Mouse (Mus musculus): Measurements from ENCODE around the gene Pdcd1lg2. TPM values are rescaled to one million over a fixed set of nuclear protein-coding genes. Genes with fewer than 3 reads are reported as not detected.

The Pdcd1lg2 gene
- polyA plus RNA-seq, 1 experiment from 2014 or later, result not detected

DNA sequence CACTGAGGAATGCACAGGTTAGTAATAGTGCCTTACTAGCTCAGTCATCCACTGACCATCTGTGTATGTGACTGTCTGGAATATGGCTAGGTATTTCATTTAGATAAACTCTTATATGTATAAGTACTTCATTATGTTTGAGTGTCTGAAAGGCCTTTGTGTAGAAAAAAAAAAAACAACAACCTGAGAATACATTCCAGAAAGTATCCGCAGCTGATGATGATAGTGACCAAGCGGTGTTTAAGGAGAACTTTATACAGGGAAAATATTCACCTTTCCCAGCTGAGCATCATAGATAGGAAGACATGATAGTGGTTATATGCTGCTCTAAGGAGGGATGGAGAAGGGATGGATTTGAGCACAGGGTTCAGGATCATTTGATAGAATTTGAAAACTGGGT, 42.7 kb upstream of the Pdcd1lg2 start:
- H3K4me2 ChIP-seq (ENCODE audit: low read depth, low read length), result 0 out of 2 replicates have a peak overlapping the region, but pooled peaks have one; percentile 84
- H3K4me3 ChIP-seq (ENCODE audit: low read depth, low read length), result no peak overlapping the region
- DNase-seq (ENCODE audit: low spot score) (no peak), ATAC-seq (ENCODE audit: low read depth) (no peak)
- H3K36me3 ChIP-seq (ENCODE audit: control insufficient read depth, insufficient read depth, low read length), result no peaks in the 10 kb centered on the region
- H3K27me3 ChIP-seq (replicated peaks; ENCODE audit: control insufficient read depth, insufficient read depth, low read length), result no peaks in the 10 kb centered on the region
- no peaks in the 10 kb centered on the region for H3K9me3 ChIP-seq (ENCODE audit: control insufficient read depth, low read length)
- 0 out of 2 replicates have a peak, but pooled peaks cover 4% of the 10 kb centered on the region for H3K4me1 ChIP-seq (ENCODE audit: control insufficient read depth, insufficient read depth, low read length)
- H3K27ac ChIP-seq (replicated peaks; ENCODE audit: low read depth, low read length), result no peak overlapping the region
- H3K9ac ChIP-seq (ENCODE audit: low read depth, low read length), result no peak overlapping the region
- WGBS, result 80% methylated on average over 2 of the region's 2 CpGs

- Histone ChIP-seq H3K4me2 (ENCODE audit: low read depth, low read length) (no peak overlapping the region), H3K27ac (replicated peaks; ENCODE audit: low read depth, low read length) (no peak overlapping the region), H3K4me3 (ENCODE audit: low read depth, low read length) (no peak overlapping the region), H3K36me3 (ENCODE audit: control insufficient read depth, insufficient read depth, low read length) (no peaks in the 10 kb centered on the region), H3K4me1 (ENCODE audit: control insufficient read depth, insufficient read depth, low read length) (0 out of 2 replicates have a peak, but pooled peaks cover 4% of the 10 kb centered on the region), H3K27me3 (replicated peaks; ENCODE audit: control insufficient read depth, insufficient read depth, low read length) (no peaks in the 10 kb centered on the region), H3K9me3 (ENCODE audit: control insufficient read depth, low read length) (no peaks in the 10 kb centered on the region), H3K9ac (ENCODE audit: low read depth, low read length) (no peak overlapping the region)
- 71% methylated on average over 3 of the region's 3 CpGs for WGBS
- no peak for DNase-seq (ENCODE audit: low spot score)
- no peak for ATAC-seq (ENCODE audit: low read depth)
Measured at GRCm38 (mm10) chr19:29368671-29369309, 41.9 kb upstream of the Pdcd1lg2 start.

DNA sequence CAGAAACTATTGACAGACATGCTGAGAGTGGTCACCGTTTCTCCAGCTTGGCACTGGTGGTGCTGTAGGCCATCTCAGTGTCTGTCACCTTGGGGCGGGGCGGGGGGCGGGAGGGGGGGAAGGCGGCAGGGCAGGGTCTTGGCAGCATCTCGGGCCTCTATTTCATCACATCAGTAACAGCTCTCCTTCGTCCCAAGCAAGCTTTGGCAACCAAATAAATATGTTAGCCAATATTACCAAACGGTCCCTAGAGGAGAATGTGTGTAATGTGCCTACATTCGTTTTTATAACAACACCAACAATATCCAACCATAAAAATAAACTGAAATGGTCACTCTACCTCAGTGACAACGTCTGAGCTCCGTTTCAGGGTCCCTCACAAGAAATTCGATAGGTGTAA, 40.6 kb upstream of the Pdcd1lg2 start:
- DNase-seq (ENCODE audit: low spot score), result no peak
- H3K4me3 ChIP-seq (ENCODE audit: low read depth, low read length), result no peak overlapping the region
- no peak for ATAC-seq (ENCODE audit: low read depth)
- no peaks in the 10 kb centered on the region for H3K9me3 ChIP-seq (ENCODE audit: control insufficient read depth, low read length)
- no peaks in the 10 kb centered on the region for H3K36me3 ChIP-seq (ENCODE audit: control insufficient read depth, insufficient read depth, low read length)
- no peaks in the 10 kb centered on the region for H3K27me3 ChIP-seq (replicated peaks; ENCODE audit: control insufficient read depth, insufficient read depth, low read length)
- no peak overlapping the region for H3K27ac ChIP-seq (replicated peaks; ENCODE audit: low read depth, low read length)
- WGBS, result 70% methylated on average over 12 of the region's 12 CpGs
- H3K9ac ChIP-seq (ENCODE audit: low read depth, low read length), result no peak overlapping the region
- 0 out of 2 replicates have a peak, but pooled peaks cover 4% of the 10 kb centered on the region for H3K4me1 ChIP-seq (ENCODE audit: control insufficient read depth, insufficient read depth, low read length)
- no peak overlapping the region for H3K4me2 ChIP-seq (ENCODE audit: low read depth, low read length)

- Histone ChIP-seq H3K4me1 (ENCODE audit: control insufficient read depth, insufficient read depth, low read length) (0 out of 2 replicates have a peak, but pooled peaks cover 4% of the 10 kb centered on the region), H3K9me3 (ENCODE audit: control insufficient read depth, low read length) (no peaks in the 10 kb centered on the region), H3K27ac (replicated peaks; ENCODE audit: low read depth, low read length) (no peak overlapping the region), H3K4me2 (ENCODE audit: low read depth, low read length) (no peak overlapping the region), H3K4me3 (ENCODE audit: low read depth, low read length) (no peak overlapping the region), H3K36me3 (ENCODE audit: control insufficient read depth, insufficient read depth, low read length) (no peaks in the 10 kb centered on the region), H3K27me3 (replicated peaks; ENCODE audit: control insufficient read depth, insufficient read depth, low read length) (no peaks in the 10 kb centered on the region), H3K9ac (ENCODE audit: low read depth, low read length) (no peak overlapping the region)
- ATAC-seq (ENCODE audit: low read depth) (no peak), DNase-seq (ENCODE audit: low spot score) (no peak)
- WGBS, result 82% methylated on average over 7 of the region's 7 CpGs
Measured at GRCm38 (mm10) chr19:29370545-29371283, 40.0 kb upstream of the Pdcd1lg2 start.

GRCm38 (mm10) chr19:29371284-29372081, 39.2 kb upstream of the Pdcd1lg2 start:
- 0 out of 2 replicates have a peak, but pooled peaks cover 4% of the 10 kb centered on the region for H3K4me1 ChIP-seq (ENCODE audit: control insufficient read depth, insufficient read depth, low read length)
- 0 out of 2 replicates have a peak overlapping the region, but pooled peaks have one; percentile 40 for H3K27ac ChIP-seq (replicated peaks; ENCODE audit: low read depth, low read length)
- DNase-seq (ENCODE audit: low spot score) (no peak), ATAC-seq (ENCODE audit: low read depth) (no peak)
- 82% methylated on average over 18 of the region's 18 CpGs for WGBS
- H3K9me3 ChIP-seq (ENCODE audit: control insufficient read depth, low read length), result no peaks in the 10 kb centered on the region
- H3K4me2 ChIP-seq (ENCODE audit: low read depth, low read length), result peak overlapping the region; percentile 30
- no peaks in the 10 kb centered on the region for H3K27me3 ChIP-seq (replicated peaks; ENCODE audit: control insufficient read depth, insufficient read depth, low read length)
- H3K36me3 ChIP-seq (ENCODE audit: control insufficient read depth, insufficient read depth, low read length), result no peaks in the 10 kb centered on the region
- no peak overlapping the region for H3K4me3 ChIP-seq (ENCODE audit: low read depth, low read length)
- H3K9ac ChIP-seq (ENCODE audit: low read depth, low read length), result no peak overlapping the region

DNA sequence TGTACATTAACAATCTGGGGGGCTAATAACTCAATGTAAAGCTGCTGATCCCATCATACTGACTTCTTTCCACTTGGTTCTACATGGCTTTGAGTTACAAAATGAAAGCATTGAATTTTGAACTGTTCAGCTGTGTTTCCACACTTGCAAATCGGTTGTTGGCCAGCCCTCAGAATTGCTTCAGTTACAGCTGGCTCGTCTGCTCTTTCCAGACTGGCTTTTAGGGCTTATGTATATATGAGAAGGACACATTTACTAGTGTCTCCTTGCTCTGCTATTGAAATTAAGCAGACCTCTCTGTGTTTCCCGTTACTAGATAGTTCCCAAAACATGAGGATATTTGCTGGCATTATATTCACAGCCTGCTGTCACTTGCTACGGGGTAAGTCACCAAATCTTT, 38.6 kb upstream of the Pdcd1lg2 start:
- H3K27ac ChIP-seq (replicated peaks; ENCODE audit: low read depth, low read length), result 0 out of 2 replicates have a peak overlapping the region, but pooled peaks have one; percentile 40
- DNase-seq (ENCODE audit: low spot score) (peak; percentile 80), ATAC-seq (ENCODE audit: low read depth) (no peak; the same call in 1 of the 2 replicates)
- 49% methylated on average over 4 of the region's 4 CpGs for WGBS
- H3K4me2 ChIP-seq (ENCODE audit: low read depth, low read length), result peak overlapping the region; percentile 30
- H3K36me3 ChIP-seq (ENCODE audit: control insufficient read depth, insufficient read depth, low read length), result no peaks in the 10 kb centered on the region
- H3K9ac ChIP-seq (ENCODE audit: low read depth, low read length), result no peak overlapping the region
- no peaks in the 10 kb centered on the region for H3K9me3 ChIP-seq (ENCODE audit: control insufficient read depth, low read length)
- no peak overlapping the region for H3K4me3 ChIP-seq (ENCODE audit: low read depth, low read length)
- H3K4me1 ChIP-seq (ENCODE audit: control insufficient read depth, insufficient read depth, low read length), result 0 out of 2 replicates have a peak, but pooled peaks cover 4% of the 10 kb centered on the region
- no peaks in the 10 kb centered on the region for H3K27me3 ChIP-seq (replicated peaks; ENCODE audit: control insufficient read depth, insufficient read depth, low read length)

GRCm38 (mm10) chr19:29372621-29373020, 38.1 kb upstream of the Pdcd1lg2 start:
- Histone ChIP-seq H3K27ac (replicated peaks; ENCODE audit: low read depth, low read length) (no peak overlapping the region), H3K4me3 (ENCODE audit: low read depth, low read length) (no peak overlapping the region), H3K4me2 (ENCODE audit: low read depth, low read length) (no peak overlapping the region), H3K36me3 (ENCODE audit: control insufficient read depth, insufficient read depth, low read length) (no peaks in the 10 kb centered on the region), H3K27me3 (replicated peaks; ENCODE audit: control insufficient read depth, insufficient read depth, low read length) (no peaks in the 10 kb centered on the region), H3K9me3 (ENCODE audit: control insufficient read depth, low read length) (no peaks in the 10 kb centered on the region), H3K9ac (ENCODE audit: low read depth, low read length) (no peak overlapping the region), H3K4me1 (ENCODE audit: control insufficient read depth, insufficient read depth, low read length) (0 out of 2 replicates have a peak, but pooled peaks cover 4% of the 10 kb centered on the region)
- ATAC-seq (ENCODE audit: low read depth), result no peak
- WGBS, result 82% methylated on average over 3 of the region's 3 CpGs
- DNase-seq (ENCODE audit: low spot score), result no peak

- no peak for ATAC-seq (ENCODE audit: low read depth)
- peak overlapping the region; percentile 21 for H3K4me2 ChIP-seq (ENCODE audit: low read depth, low read length)
- no peak overlapping the region for H3K9ac ChIP-seq (ENCODE audit: low read depth, low read length)
- H3K36me3 ChIP-seq (ENCODE audit: control insufficient read depth, insufficient read depth, low read length), result no peaks in the 10 kb centered on the region
- no peaks in the 10 kb centered on the region for H3K27me3 ChIP-seq (replicated peaks; ENCODE audit: control insufficient read depth, insufficient read depth, low read length)
- no peak for DNase-seq (ENCODE audit: low spot score)
- no peaks in the 10 kb centered on the region for H3K9me3 ChIP-seq (ENCODE audit: control insufficient read depth, low read length)
- 44% methylated on average over 11 of the region's 11 CpGs for WGBS
- 0 out of 2 replicates have a peak overlapping the region, but pooled peaks have one; percentile 1 for H3K4me3 ChIP-seq (ENCODE audit: low read depth, low read length)
- H3K27ac ChIP-seq (replicated peaks; ENCODE audit: low read depth, low read length), result no peak overlapping the region
- 0 out of 2 replicates have a peak, but pooled peaks cover 4% of the 10 kb centered on the region for H3K4me1 ChIP-seq (ENCODE audit: control insufficient read depth, insufficient read depth, low read length)
Measured at GRCm38 (mm10) chr19:29373438-29373837, 37.3 kb upstream of the Pdcd1lg2 start.
